Mouse (Mus musculus) kidney, adult 2 months (tissue): ENCODE data around the gene Mpv17l2. TPM values are rescaled to one million over a fixed set of nuclear protein-coding genes. Genes with fewer than 3 reads are reported as not detected.
A peak's percentile ranks its signal among the peaks of the same experiment; 100 is the strongest.

Experiments
- DNase-seq: peaks from one replicate; pipeline ENCODE4 v3.0.0; 2021
- H3K27ac ChIP-seq: fragments of 200-500 bp; 2 replicates; pipeline ENCODE4 v1.5.1; 2012; ENCODE audit warnings: low read depth, low read length, control low read depth, inconsistent platforms; ENCODE audit not compliant: insufficient read depth
- H3K27me3 ChIP-seq: fragments of 200-500 bp; replicated peaks from 2 replicates; pipeline ENCODE4 v1.6.1; 2012; ENCODE audit warnings: mild to moderate bottlenecking, moderate library complexity, low read length, inconsistent platforms; ENCODE audit not compliant: control insufficient read depth, insufficient read depth
- H3K36me3 ChIP-seq: fragments of 200-500 bp; 2 replicates; pipeline ENCODE4 v1.6.1; 2012; ENCODE audit warnings: mild to moderate bottlenecking, moderate library complexity, low read length, inconsistent platforms; ENCODE audit not compliant: control insufficient read depth, insufficient read depth
- H3K4me1 ChIP-seq: fragments of 200-500 bp; 2 replicates; pipeline ENCODE4 v1.6.1; 2011; ENCODE audit warnings: low read length; ENCODE audit not compliant: control insufficient read depth, insufficient read depth
- H3K4me3 ChIP-seq: fragments of 200-500 bp; 2 replicates; pipeline ENCODE4 v1.5.1; 2011; ENCODE audit warnings: mild to moderate bottlenecking, low read depth, low read length, control low read depth; ENCODE audit not compliant: insufficient read depth
- CTCF ChIP-seq: fragments of 200-500 bp; conservative IDR thresholded peaks from 2 replicates; pipeline ENCODE4 v1.5.1; 2011; ENCODE audit warnings: low read depth, mild to moderate bottlenecking, control low read depth, low read length, moderate library complexity, mixed read lengths; ENCODE audit not compliant: insufficient read depth, insufficient read length
- POLR2A ChIP-seq: fragments of 200-500 bp; IDR thresholded peaks from one replicate; pipeline ENCODE4 v1.6.1; 2011; ENCODE audit warnings: low read depth, low read length, control low read depth
- WGBS: fragments of 180-500 bp; shearing (Covaris S2); methylation state at CpG from one replicate; pipeline ENCODE4 v1.1.7; 2018; 5-methylcytosine and 5-hydroxymethylcytosine counted together
- polyA plus RNA-seq: library from polyadenylated mRNA; depleted of rRNA; stranded (reverse); fragments of >200 nt; gene quantifications from 2 replicates; pipeline ENCODE4 v1.2.3, GENCODE M21; 2012

Gene Mpv17l2
- polyA plus RNA-seq, 1 experiment, result 73.4 TPM

- Histone ChIP-seq H3K4me1 (peaks cover 7% of the 10 kb centered on the region; the same call in 1 of the 2 replicates), H3K4me3 (peak overlapping the region; percentile 74), H3K36me3 (no peaks in the 10 kb centered on the region; the same call in 1 of the 2 replicates), H3K27me3 (no peaks in the 10 kb centered on the region), H3K27ac (peak overlapping the region; percentile 100)
- WGBS, result 33% methylated on average over 12 of the region's 12 CpGs
- TF ChIP-seq CTCF (no peak), POLR2A (no peak)
- DNase-seq, result peak; percentile 51
These were observed 36.5 kb downstream of the Mpv17l2 start for GRCm38 (mm10) chr8:70724216-70724615.

GRCm38 (mm10) chr8:70723486-70724210 is 37.1 kb downstream of the Mpv17l2 start, which contains the start of gene Pde4c:
TSS of gene Pde4c (plus strand) at chr8:70723720.
- 24% methylated on average over 7 of the region's 7 CpGs for WGBS
- Histone ChIP-seq H3K4me3 (peak within 1 kb of the TSS; percentile 74), H3K27me3 (no peaks in the 10 kb centered on the region), H3K27ac (peak within 1 kb of the TSS; percentile 100), H3K4me1 (peaks cover 7% of the 10 kb centered on the region; the same call in 1 of the 2 replicates), H3K36me3 (no peaks in the 10 kb centered on the region; the same call in 1 of the 2 replicates)
- DNase-seq, result peak; percentile 98
- TF ChIP-seq CTCF, result no peak
- peak; percentile 30 for TF ChIP-seq POLR2A

- Histone ChIP-seq H3K4me3 (peak overlapping the region; percentile 46; the same call in 1 of the 2 replicates), H3K27me3 (no peaks in the 10 kb centered on the region), H3K4me1 (peaks cover 7% of the 10 kb centered on the region; the same call in 1 of the 2 replicates), H3K27ac (peak overlapping the region; percentile 100), H3K36me3 (no peaks in the 10 kb centered on the region; the same call in 1 of the 2 replicates)
- no peak for DNase-seq
- TF ChIP-seq CTCF (no peak), POLR2A (no peak)
- 77% methylated on average over 8 of the region's 8 CpGs for WGBS
These were observed 39.1 kb downstream of the Mpv17l2 start for GRCm38 (mm10) chr8:70721601-70722000.

GRCm38 (mm10) chr8:70720739-70721138 is 40.0 kb downstream of the Mpv17l2 start:
- H3K36me3 ChIP-seq, result no peaks in the 10 kb centered on the region
- 4% methylated on average over 3 of the region's 3 CpGs for WGBS
- H3K27ac ChIP-seq, result no peak overlapping the region
- H3K4me1 ChIP-seq, result peaks cover 7% of the 10 kb centered on the region; the same call in 1 of the 2 replicates
- no peaks in the 10 kb centered on the region for H3K27me3 ChIP-seq
- peak; percentile 96 for TF ChIP-seq CTCF
- TF ChIP-seq POLR2A, result no peak
- peak; percentile 89 for DNase-seq
- no peak overlapping the region for H3K4me3 ChIP-seq

DNA sequence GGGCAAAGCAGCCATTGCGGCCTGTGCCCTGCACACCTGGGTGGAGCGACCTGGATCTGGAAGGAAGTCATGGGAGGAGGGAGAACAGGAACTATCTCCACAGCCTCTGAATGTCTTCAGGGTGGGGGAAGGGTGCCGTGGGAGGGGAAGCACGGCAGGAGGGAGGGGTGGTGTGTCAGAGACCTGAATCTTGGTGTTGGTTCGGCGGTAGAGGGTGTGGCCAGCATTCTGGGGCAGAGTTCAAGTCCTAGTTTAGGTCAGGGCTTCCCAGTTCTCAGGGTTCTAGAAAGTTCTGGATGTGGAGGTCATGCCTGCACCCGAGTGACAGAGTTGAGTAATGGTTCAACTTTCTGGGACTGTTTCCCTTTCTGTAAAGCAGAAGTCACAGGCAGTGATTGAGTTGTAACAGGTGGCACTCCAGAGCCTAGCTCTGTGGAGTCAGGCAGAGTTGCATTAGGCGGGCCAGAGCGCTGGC is 40.9 kb downstream of the Mpv17l2 start:
- TF ChIP-seq CTCF (no peak), POLR2A (no peak)
- H3K36me3 ChIP-seq, result no peaks in the 10 kb centered on the region
- H3K4me3 ChIP-seq, result no peak overlapping the region
- no peak overlapping the region for H3K27ac ChIP-seq
- peak; percentile 70 for DNase-seq
- no peaks in the 10 kb centered on the region for H3K27me3 ChIP-seq
- WGBS, result 32% methylated on average over 9 of the region's 9 CpGs
- peaks cover 7% of the 10 kb centered on the region; the same call in 1 of the 2 replicates for H3K4me1 ChIP-seq

GRCm38 (mm10) chr8:70718297-70718696 is 42.4 kb downstream of the Mpv17l2 start, which contains the start of gene Gm3336:
TSS of gene Gm3336 (plus strand) at chr8:70718543.
- DNase-seq, result peak; percentile 76
- H3K4me1 ChIP-seq, result peaks cover 7% of the 10 kb centered on the region; the same call in 1 of the 2 replicates
- no peaks in the 10 kb centered on the region for H3K27me3 ChIP-seq
- no peak for TF ChIP-seq POLR2A
- TF ChIP-seq CTCF, result peak; percentile 84
- 6% methylated on average over 19 of the region's 19 CpGs for WGBS
- no peak within 1 kb of the TSS for H3K27ac ChIP-seq
- no peak within 1 kb of the TSS for H3K4me3 ChIP-seq
- H3K36me3 ChIP-seq, result no peaks in the 10 kb centered on the region

DNA sequence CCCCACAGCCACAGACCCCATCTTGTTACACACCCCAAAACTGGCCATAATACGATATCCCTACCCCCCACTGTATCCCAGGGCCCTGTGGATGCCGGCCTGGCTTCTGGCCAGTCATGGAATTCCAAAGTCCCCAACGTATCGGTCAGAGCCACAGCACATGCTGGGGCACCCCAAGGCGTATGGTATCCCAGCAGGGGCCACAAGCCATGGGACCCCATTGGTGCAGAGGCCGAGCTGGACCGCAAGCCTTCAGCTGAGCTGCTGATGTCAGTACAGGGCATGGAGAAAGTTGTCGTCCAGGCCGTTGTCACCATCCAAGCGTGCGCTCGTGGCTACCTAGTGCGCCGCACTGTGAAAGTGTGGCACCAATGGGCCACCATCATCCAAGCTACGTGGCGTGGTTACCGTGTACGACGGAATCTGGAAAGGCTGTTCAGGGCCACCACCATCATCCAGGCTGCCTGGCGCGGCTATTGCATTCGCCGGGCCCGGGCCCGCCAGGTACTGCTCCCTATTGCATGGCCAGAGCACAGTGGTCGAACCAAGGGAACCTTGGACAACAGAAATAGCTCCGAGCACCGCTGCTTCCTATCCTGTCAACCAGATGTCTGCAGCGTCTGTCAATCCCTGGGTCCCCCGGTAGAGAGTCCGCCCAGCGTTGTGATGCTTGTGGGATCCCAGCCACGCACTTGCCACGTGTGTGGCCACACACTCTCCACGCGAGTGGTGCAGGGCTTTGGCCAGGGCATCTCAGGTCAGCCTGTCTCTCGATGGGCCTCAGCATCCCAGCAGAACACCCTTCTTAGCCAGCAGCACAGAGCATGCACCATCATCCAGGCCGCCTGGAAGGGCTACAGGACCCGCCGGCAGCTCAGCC is 44.0 kb downstream of the Mpv17l2 start:
- peak; percentile 36 for TF ChIP-seq POLR2A
- TF ChIP-seq CTCF, result no peak
- Histone ChIP-seq H3K4me3 (no peak overlapping the region), H3K27me3 (no peaks in the 10 kb centered on the region), H3K4me1 (peaks cover 3% of the 10 kb centered on the region; the same call in 1 of the 2 replicates), H3K36me3 (no peaks in the 10 kb centered on the region), H3K27ac (no peak overlapping the region)
- DNase-seq, result no peak
- WGBS, result 85% methylated on average over 40 of the region's 40 CpGs
